Mouse (Mus musculus): ENCODE measurements at regions not wholly inside any gene's neighbourhood (a gene's known extent, or its start where the extent isn't known, plus 50 kb on each side); places are given as distances from the start of the nearest gene placed in this dataset.

GRCm38 (mm10) chr11:33061570-33061969 lies 85.6 kb downstream of the Fgf18 start:
- no peak for DNase-seq (ENCODE audit: low spot score)

- no peak for DNase-seq (ENCODE audit: low spot score)
Observed at GRCm38 (mm10) chr11:33060352-33060751, 86.8 kb downstream of the Fgf18 start.

- no peak for DNase-seq (ENCODE audit: low spot score)
Observed at GRCm38 (mm10) chr11:33050216-33050615, 97.0 kb downstream of the Fgf18 start.

- DNase-seq (ENCODE audit: low spot score): no peak
Observed at GRCm38 (mm10) chr11:33039854-33040792, 107.1 kb downstream of the Fgf18 start.

DNA sequence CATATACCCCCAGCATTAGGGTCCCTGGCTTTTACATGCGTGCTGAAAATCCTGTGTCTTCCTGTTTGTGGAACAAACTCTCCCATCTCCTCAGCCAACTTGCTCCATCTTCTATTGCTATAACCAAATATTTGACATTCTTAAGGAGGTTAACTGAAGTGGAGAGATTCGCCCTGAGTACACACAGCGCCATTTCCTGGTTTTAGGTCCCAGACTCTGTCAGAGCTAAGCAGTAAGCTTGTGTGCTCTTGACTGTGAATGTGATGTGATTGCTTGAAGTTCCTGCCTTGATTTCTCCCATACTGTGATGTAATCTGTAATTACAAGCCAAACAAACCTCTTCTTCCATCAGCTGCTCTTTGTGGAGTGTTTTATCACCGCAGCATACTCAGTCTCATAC lies 110.8 kb downstream of the Fgf18 start:
- DNase-seq (ENCODE audit: low spot score): no peak

GRCm38 (mm10) chr11:33028920-33029319 lies 118.3 kb downstream of the Fgf18 start:
- DNase-seq (ENCODE audit: low spot score): no peak

- no peak for DNase-seq (ENCODE audit: low spot score)
Observed at GRCm38 (mm10) chr11:33027121-33027520, 120.1 kb downstream of the Fgf18 start.

DNA sequence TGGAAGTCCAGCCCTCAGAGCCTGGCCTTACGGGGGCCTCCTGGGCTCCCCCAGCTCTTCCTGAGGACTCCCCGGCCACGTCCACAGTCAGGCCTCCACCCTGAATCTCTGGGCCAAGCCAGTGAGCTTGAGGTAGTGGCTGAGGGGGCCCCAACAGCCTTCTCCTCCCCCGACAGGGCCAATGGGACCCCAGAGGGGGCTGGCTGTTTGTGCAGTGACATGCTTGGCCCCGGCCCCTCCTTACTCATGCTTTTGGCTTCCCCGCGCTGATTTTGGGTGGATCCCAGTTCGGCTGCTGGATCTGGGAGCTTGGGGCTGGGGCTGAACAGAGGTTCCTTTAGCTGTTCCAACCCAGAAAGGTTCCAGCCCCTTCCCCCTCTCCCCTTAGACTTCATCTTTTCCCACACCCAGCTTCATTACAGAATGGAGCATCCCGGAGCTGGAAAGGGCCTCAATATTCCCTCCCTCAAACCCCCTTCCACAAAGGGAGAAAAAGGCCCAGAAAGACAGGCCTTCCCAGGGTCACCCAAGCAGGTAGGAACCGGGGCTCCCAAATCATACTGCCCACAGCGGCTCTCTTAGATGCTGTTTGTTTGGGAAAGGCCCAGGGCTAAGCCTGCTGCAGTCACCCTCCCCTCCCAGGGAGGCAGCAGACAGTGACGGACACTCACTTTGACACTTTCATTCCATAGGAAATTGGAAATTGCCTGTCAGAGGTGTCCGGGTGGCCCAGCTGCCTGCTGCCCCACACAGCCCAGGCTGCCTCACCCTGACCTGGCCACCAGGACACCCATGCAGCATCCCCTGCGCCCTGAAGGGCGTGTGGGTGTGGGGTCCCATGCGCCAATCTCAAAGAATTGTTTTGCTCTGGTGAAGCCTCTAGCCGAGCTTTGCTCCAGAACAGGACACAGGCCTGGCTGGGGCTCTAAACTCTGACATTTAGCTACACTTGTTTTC lies 133.7 kb downstream of the Fgf18 start:
- no peak for DNase-seq (ENCODE audit: low spot score)

DNA sequence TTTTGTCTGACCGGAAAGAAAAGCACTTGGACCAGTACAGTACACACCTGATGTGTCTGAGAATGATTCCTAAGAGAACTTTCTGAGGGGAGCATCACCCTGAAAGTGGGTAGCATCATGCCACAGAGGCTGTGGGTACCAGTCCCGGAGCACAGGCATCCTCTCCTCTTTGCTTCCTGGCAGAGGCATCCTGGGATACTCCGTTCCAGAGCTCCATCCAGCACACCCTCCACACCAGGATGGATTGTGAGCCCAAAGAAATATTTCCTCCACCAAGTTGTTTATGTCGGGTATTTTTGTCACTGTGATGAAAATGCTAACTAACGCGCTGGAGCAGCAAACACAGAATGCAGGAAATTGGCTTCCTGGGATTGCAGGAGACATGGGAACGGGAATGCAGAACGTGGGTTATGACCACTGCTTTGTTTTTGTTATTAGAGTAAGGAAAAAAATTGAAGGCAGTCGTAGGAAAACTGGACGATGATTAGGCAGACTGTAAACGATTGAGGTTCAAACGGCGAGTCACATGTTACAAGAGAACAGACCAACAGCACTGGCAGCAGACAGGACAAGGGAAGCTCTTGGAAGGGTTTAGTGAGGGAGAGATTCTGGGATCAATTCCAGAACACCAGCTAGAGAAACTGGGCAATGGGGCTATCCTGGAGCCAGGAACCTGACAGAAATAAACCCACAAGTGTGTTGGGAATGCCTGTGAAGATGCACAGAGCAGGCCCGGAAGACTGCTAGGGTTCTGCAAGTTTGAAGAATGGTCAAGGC lies 134.6 kb downstream of the Fgf18 start:
- DNase-seq (ENCODE audit: low spot score): no peak

DNA sequence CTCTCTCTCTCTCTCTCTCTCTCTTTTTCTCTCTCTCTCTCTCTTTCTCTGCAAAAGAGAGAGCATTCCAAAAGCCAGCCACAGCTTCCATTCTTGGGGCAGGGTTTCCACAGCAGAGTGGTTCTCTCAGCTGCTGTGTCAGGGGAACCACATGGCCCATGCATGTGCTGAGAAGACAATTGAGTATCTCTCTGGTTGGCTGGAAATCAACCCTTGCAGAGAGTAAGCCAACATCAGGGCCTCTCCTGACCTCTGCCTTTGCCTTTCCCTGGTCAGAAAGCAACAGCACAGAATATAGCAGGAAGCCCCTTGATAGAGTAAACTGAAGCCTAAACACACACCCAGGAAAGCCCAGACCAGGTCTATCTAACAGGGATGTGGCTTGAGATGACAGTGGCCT lies 138.6 kb downstream of the Fgf18 start:
- DNase-seq (ENCODE audit: low spot score): no peak

GRCm38 (mm10) chr11:33007826-33008530 lies 139.2 kb downstream of the Fgf18 start:
- DNase-seq (ENCODE audit: low spot score): no peak

DNA sequence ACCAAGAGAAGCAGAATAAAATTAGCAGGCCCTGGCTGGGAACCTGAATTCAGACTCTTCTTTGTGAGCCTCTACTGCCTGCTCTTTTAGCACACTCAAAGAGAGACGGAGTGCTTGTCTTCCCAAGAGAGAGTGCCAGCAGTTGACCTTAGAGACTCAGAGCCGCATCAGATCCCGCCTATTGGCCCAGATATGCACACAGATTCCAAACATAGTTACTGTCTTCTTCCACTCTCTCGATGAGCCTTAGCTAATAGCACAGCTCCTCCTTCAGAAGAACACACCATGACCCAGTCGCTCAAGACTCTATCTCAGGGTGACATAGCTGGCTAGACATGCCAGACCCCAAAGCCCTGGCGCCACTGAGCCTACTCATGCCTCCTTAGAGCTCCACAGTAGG lies 139.8 kb downstream of the Fgf18 start:
- no peak for DNase-seq (ENCODE audit: low spot score)

DNA sequence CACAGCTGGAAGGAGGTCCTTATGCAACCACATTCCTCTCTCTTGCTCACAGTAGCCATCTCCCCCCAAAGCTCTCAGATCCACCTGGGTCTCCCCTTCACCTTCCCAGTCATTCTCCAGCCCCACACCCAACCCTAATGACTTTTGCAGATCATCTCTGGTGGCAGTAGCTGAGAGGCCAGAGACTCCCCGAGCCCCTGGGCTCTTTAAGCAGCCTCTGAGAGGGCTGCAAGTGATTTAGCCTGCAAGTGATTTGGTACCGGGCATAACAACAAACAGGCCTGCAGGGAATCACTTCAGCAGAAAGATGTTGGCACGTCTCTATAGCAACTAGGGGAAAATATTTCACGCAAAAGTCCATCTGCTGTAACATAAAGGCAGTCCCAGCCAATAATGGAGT lies 142.0 kb downstream of the Fgf18 start:
- DNase-seq (ENCODE audit: low spot score): no peak

DNA sequence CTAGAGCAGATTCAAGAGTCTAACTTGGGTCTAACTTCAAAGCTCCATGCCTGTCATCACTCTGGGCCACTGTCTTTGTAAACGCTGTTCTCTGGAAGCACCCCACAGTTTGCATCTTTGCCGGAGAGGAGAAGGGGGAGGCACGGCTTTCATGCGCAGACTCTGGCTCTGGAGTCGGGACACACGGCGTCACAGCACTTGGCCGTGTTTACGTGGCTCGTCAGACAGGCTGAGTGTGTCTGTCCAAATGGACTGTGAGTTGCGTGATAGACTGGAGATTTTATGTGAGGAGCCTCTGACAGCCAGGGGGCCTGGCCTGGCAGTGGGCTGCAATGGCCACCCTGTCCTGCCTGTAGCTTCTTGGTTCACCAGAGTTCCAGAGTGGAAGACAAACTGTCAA lies 142.6 kb downstream of the Fgf18 start:
- no peak for DNase-seq (ENCODE audit: low spot score)

GRCm38 (mm10) chr11:32999684-33000255 lies 147.4 kb downstream of the Fgf18 start:
- no peak for DNase-seq (ENCODE audit: low spot score)

DNA sequence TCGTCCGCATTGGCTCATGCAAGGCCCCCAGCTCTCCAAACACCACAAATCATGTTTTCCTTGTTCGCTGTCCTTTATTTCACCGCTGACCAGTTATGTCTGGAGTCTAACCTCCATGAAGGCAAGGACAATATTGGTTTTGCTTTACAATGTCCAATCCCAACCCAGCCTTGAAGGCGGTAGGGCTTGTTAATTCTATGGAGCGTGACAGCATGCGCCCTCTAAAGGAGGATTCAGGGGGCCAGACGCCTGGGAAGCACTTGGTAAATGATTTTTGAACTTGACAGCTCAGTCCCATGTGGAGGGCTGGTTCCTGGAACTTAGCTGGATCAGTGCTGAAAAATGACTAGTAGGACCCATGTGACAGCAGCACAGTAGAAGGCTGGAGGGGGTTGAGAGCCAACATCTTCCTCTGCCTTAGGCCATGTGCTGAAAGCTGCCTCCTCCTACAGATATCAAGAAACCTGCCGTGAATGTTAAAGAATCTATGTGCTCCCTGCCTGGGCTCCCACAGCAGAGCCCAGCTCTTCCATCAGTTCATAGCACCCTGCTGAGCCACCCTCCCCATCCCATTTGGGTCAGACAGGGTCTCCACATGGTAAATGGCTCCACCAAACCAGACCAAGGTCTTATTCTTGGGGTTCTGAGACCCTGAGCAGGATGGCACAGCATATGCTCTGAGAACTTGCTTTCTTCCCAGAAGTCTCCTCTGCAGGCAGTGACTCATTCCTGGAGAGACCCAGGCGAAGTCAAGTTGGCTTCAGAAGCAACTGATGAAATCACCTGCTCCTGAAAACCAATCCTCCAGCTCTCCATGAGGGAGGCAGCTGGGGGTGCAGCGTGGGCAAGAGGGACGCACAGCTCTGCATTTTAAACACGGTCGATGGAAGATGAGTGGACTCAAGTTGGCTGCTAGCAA lies 148.3 kb downstream of the Fgf18 start:
- DNase-seq (ENCODE audit: low spot score): no peak

GRCm38 (mm10) chr11:32994391-32994790 lies 152.8 kb downstream of the Fgf18 start:
- no peak for DNase-seq (ENCODE audit: low spot score)

GRCm38 (mm10) chr11:32993439-32993838 lies 153.8 kb downstream of the Fgf18 start:
- no peak for DNase-seq (ENCODE audit: low spot score)

DNA sequence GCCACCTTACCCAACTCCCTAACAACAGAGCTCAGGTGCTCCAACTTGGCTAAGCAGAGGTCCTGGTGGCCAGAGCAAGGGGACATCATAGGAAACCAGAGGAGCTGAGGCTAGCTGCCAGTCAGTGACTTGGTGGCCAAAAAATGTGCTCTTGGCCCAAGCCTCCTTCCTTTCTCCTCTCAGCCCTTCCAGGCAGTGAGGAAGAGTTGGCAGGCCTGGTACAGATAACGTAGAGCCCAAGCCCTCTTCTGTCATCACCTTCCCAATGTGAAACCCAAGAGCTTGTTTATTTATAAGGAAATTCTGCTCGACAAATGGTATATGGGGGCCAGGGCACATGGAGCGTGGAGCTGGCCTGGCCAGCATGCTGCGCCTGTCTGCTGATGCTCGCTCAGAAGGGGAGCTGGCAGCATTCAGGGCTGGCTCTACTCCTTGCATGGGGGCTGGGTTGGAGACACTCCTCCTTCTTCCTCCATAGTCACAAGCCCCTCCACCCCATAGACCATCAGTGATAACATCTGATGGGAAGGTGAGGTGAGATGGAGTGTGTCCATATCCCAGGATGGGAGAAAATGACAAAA lies 156.1 kb downstream of the Fgf18 start:
- no peak for DNase-seq (ENCODE audit: low spot score)

- no peak for DNase-seq (ENCODE audit: low spot score)
Observed at GRCm38 (mm10) chr11:32990201-32990600, 157.0 kb downstream of the Fgf18 start.
